Mouse (Mus musculus): ENCODE data around the gene Nqo2. TPM values are rescaled to one million over a fixed set of nuclear protein-coding genes. Genes with fewer than 3 reads are reported as not detected.

The Nqo2 gene
- polyA plus RNA-seq, 1 experiment = 28.4 TPM

DNA sequence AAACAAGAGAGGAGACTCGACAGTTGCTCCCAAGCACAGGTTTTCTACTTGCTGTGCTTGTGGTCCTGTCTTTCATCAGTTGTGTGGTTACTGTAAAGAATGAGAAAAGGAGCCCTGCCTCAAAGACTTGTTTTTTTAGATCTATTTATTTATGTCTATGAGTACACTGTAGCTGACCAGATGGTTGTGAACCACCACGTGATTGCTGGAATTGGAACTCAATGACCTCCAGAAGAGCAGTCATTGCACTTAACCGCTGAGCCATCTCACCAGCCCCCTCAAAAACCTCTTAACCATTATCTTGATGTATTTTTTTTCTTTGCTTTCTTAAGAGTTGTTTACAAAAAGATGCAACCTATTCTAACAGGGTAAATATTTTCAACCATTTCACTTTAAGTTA lies 70.9 kb downstream of the Nqo2 start:
- peaks cover 8% of the 10 kb centered on the region for H3K4me1 ChIP-seq (ENCODE audit: control insufficient read depth, insufficient read depth, low read length)

DNA sequence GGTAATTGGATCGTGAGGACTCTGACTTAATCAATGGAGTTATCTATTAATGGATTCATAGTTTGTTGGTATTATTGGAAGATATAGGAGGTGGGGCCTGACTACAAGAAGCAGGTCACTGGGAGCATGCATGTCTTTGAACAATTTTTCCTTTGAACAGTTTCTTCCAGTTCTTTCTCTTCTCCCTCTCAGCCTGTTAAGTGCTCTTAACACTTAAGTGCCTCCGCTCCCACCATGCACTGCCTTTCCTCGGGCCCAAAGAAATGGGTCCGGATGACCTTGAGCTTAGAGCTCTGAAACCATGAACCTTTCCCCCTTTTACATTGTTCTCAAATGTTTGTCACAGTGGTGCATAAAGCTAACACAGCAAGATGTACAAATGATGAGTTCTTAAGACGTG lies 72.2 kb downstream of the Nqo2 start:
- TF ChIP-seq POLR2A (IDR thresholded peaks at IDR 0.05; ENCODE audit: control insufficient read depth, low read depth, low read length) = no peak
- TF ChIP-seq CTCF (IDR thresholded peaks at IDR 0.05; ENCODE audit: control insufficient read depth, insufficient read depth, insufficient replicate concordance, low read depth, low read length) = no peak
- H3K4me3 ChIP-seq (ENCODE audit: control insufficient read depth, low read depth, low read length) = no peak overlapping the region
- peaks cover 8% of the 10 kb centered on the region for H3K4me1 ChIP-seq (ENCODE audit: control insufficient read depth, insufficient read depth, low read length)
- H3K36me3 ChIP-seq (ENCODE audit: control insufficient read depth, insufficient read depth, low read length) = no peaks in the 10 kb centered on the region
- no peaks in the 10 kb centered on the region for H3K27me3 ChIP-seq (ENCODE audit: control insufficient read depth, insufficient read depth, low read length)
- H3K27ac ChIP-seq (ENCODE audit: control insufficient read depth, insufficient read depth, low read depth, low read length) = no peak overlapping the region

More for the DNA sequence above, 70.9 kb downstream of the Nqo2 start:
- Histone ChIP-seq H3K27ac (ENCODE audit: control insufficient read depth, insufficient read depth, low read depth, low read length) (no peak overlapping the region), H3K4me3 (ENCODE audit: control insufficient read depth, low read depth, low read length) (no peak overlapping the region), H3K27me3 (ENCODE audit: control insufficient read depth, insufficient read depth, low read length) (no peaks in the 10 kb centered on the region), H3K36me3 (ENCODE audit: control insufficient read depth, insufficient read depth, low read length) (no peaks in the 10 kb centered on the region)
- TF ChIP-seq POLR2A (IDR thresholded peaks at IDR 0.05; ENCODE audit: control insufficient read depth, low read depth, low read length) (no peak), CTCF (IDR thresholded peaks at IDR 0.05; ENCODE audit: control insufficient read depth, insufficient read depth, insufficient replicate concordance, low read depth, low read length) (no peak)

DNA sequence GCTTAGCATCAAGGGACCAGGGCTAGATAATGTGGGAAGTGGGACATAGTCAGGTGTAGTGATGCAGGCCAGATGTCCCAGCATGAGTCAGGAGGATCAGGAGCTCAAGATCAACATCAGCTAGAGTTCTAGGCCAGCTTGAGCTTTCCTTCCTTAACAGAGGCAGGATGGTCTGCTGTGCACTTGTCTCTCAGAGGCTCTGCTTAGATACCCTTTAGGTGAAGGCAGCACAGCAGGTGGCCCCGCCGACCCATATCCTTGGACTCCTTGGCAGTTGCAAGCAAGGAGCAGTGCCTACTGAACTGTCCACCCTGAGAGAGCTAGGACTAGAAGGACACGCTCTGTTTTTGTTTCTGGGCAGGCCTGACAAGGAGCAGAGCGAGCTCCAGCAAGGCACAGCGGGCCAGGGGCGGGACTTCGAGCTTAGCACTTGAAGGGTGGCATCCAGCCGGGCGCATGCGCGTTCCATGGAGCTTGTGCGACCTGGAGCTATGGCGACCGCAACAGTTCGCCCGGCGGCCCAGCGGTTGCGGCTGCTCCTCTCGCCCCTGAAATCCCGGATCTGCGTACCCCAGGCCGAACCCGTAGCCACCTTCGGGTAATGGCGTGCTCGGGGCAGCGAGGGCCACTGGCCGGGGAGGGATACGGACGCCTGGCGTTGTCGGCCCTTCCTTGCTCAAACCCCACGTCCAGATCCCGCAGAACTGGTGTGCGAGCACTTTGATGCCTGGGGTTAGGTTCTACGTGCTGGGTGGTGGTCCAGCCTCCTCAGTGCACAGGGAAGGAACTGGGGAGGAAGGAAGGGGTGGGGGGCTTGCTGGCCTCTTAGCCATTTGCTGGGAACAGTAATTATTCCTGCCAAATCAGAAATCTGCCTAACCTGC lies 72.9 kb downstream of the Nqo2 start, which contains the start of gene Bphl:
Bphl (plus strand) TSS at position 426 of the 884 bp plus-strand sequence.
- H3K27me3 ChIP-seq (ENCODE audit: control insufficient read depth, insufficient read depth, low read length) = no peaks in the 10 kb centered on the region
- H3K4me3 ChIP-seq (ENCODE audit: control insufficient read depth, low read depth, low read length) = peak within 1 kb of the TSS; percentile 85
- peaks cover 8% of the 10 kb centered on the region for H3K4me1 ChIP-seq (ENCODE audit: control insufficient read depth, insufficient read depth, low read length)
- no peaks in the 10 kb centered on the region for H3K36me3 ChIP-seq (ENCODE audit: control insufficient read depth, insufficient read depth, low read length)
- peak within 1 kb of the TSS; percentile 83 for H3K27ac ChIP-seq (ENCODE audit: control insufficient read depth, insufficient read depth, low read depth, low read length)
- TF ChIP-seq CTCF (IDR thresholded peaks at IDR 0.05; ENCODE audit: control insufficient read depth, insufficient read depth, insufficient replicate concordance, low read depth, low read length) = 0 out of 2 replicates have a peak, but pooled peaks have one; percentile 11
- TF ChIP-seq POLR2A (IDR thresholded peaks at IDR 0.05; ENCODE audit: control insufficient read depth, low read depth, low read length) = peak; percentile 97

DNA sequence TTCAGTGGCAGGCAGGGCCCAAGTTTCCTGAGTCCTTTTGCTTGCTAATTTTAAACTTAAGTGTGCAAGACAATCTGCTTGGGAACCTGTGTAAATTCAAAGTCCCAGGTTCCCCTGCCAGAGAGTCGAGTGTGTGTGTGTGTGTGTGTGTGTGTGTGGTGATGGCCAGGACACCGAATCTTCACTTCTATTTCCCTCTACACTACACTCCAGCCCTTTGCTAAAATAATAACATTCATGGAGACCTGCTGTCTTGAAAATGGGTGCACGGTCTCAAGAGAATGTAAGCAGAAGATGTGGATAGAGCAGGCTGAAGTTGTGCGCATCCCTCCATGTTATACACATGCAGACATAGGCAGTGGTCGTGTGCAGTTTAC lies 73.6 kb downstream of the Nqo2 start:
- peaks cover 8% of the 10 kb centered on the region for H3K4me1 ChIP-seq (ENCODE audit: control insufficient read depth, insufficient read depth, low read length)
- peak overlapping the region; percentile 83 for H3K27ac ChIP-seq (ENCODE audit: control insufficient read depth, insufficient read depth, low read depth, low read length)
- no peaks in the 10 kb centered on the region for H3K36me3 ChIP-seq (ENCODE audit: control insufficient read depth, insufficient read depth, low read length)
- TF ChIP-seq CTCF (IDR thresholded peaks at IDR 0.05; ENCODE audit: control insufficient read depth, insufficient read depth, insufficient replicate concordance, low read depth, low read length) (no peak), POLR2A (IDR thresholded peaks at IDR 0.05; ENCODE audit: control insufficient read depth, low read depth, low read length) (no peak)
- no peaks in the 10 kb centered on the region for H3K27me3 ChIP-seq (ENCODE audit: control insufficient read depth, insufficient read depth, low read length)
- H3K4me3 ChIP-seq (ENCODE audit: control insufficient read depth, low read depth, low read length) = peak overlapping the region; percentile 85

Other genes starting within 250 kb of the Nqo2 start
- not detected in 2 replicates for gene Serpinb6e, start 121.3 kb upstream of the Nqo2 start, polyA plus RNA-seq (2012; rRNA removed)
- 0.63 and 0.79 TPM in 2 replicates for gene Serpinb6c, start 59.0 kb upstream of the Nqo2 start, polyA plus RNA-seq (2012; rRNA removed)
- gene Ripk1, start 37.7 kb downstream of the Nqo2 start, polyA plus RNA-seq (2012; rRNA removed) = 2.2 and 2.6 TPM in 2 replicates
- gene Serpinb6a, start 38.1 kb downstream of the Nqo2 start, polyA plus RNA-seq (2012; rRNA removed) = 126 and 136 TPM in 2 replicates
- gene Bphl, start 72.9 kb downstream of the Nqo2 start, polyA plus RNA-seq (2012; rRNA removed) = 12.3 and 13.1 TPM in 2 replicates
- gene Tubb2a, start 113.3 kb downstream of the Nqo2 start, polyA plus RNA-seq (2012; rRNA removed) = 36.0 and 49.5 TPM in 2 replicates
- gene Tubb2b, start 165.8 kb downstream of the Nqo2 start, polyA plus RNA-seq (2012; rRNA removed) = 0.46 and 2.1 TPM in 2 replicates
- gene Psmg4, start 198.3 kb downstream of the Nqo2 start, polyA plus RNA-seq (2012; rRNA removed) = 39.7 and 49.8 TPM in 2 replicates